Mouse (Mus musculus) liver, embryonic 14.5 days (tissue): ENCODE measurements at regions not wholly inside any gene's neighbourhood (a gene's known extent, or its start where the extent isn't known, plus 50 kb on each side); places are given as distances from the start of the nearest gene placed in this dataset.
"Not testable (repeated sequence)": the region's sequence is repeated elsewhere in the genome, so short reads cannot be mapped to it uniquely, and the experiment has no call there.

Source experiments
- ATAC-seq: fragments of 200-750 bp; cut with Nextera tagmentation; 2 replicates; pipeline ENCODE4 v1.8.0; 2017; ENCODE audit warnings: moderate number of reproducible peaks, mild to moderate bottlenecking, moderate library complexity; ENCODE audit not compliant: insufficient read depth
- DNase-seq, 3 experiments: peaks; one replicate each; pipeline ENCODE4 v3.0.0-alpha.2; 2012 to 2013; ENCODE audit warnings: low read depth in 3 of 3, low spot score in 3 of 3
- H3K27ac ChIP-seq: fragments of 300-500 bp; sonication (generic); 2 replicates; pipeline ENCODE4 v1.5.1; 2014; ENCODE audit warnings: moderate library complexity, mild to moderate bottlenecking, control low read depth, inconsistent platforms
- H3K27me3 ChIP-seq: fragments of 300-500 bp; sonication (generic); 2 replicates; pipeline ENCODE4 v1.6.1; 2014; ENCODE audit warnings: mild to moderate bottlenecking, low read length, moderate library complexity; ENCODE audit not compliant: control insufficient read depth, insufficient read depth
- H3K36me3 ChIP-seq: fragments of 300-500 bp; sonication (generic); replicated peaks from 2 replicates; pipeline ENCODE4 v1.6.1; 2014; ENCODE audit warnings: low read depth; ENCODE audit not compliant: control insufficient read depth, insufficient read depth
- H3K4me1 ChIP-seq, 2 experiments: fragments of 200-500 bp in 1 of 2; fragments of 300-500 bp in 1 of 2; sonication (generic) in 1 of 2; replicated peaks; 2 replicates each; pipeline ENCODE4 v1.6.1; 2012 to 2014; ENCODE audit warnings: antibody characterized with exemption in 1 of 2, inconsistent platforms in 1 of 2, low read length in 1 of 2; ENCODE audit not compliant: control insufficient read depth in 2 of 2, insufficient read depth in 2 of 2
- H3K4me2 ChIP-seq: fragments of 300-500 bp; sonication (generic); 2 replicates; pipeline ENCODE4 v1.6.1; 2014; ENCODE audit warnings: low read depth, mild to moderate bottlenecking, control low read depth, moderate library complexity
- H3K4me3 ChIP-seq, 2 experiments: fragments of 200-500 bp in 1 of 2; fragments of 300-500 bp in 1 of 2; sonication (generic) in 1 of 2; 2 replicates each; pipeline ENCODE4 v1.5.1; 2012 to 2014; ENCODE audit warnings: low read depth in 2 of 2, low read length in 2 of 2, mild to moderate bottlenecking in 2 of 2, control low read depth in 1 of 2, inconsistent platforms in 1 of 2, moderate library complexity in 1 of 2; ENCODE audit not compliant: insufficient read depth in 1 of 2
- H3K9ac ChIP-seq: fragments of 300-500 bp; sonication (generic); replicated peaks from 2 replicates; pipeline ENCODE4 v1.6.1; 2014; ENCODE audit warnings: mild to moderate bottlenecking, control low read depth, moderate library complexity
- H3K9me3 ChIP-seq: fragments of 300-500 bp; sonication (generic); 2 replicates; pipeline ENCODE4 v1.6.1; 2016; ENCODE audit warnings: low read length, mixed read lengths; ENCODE audit not compliant: control insufficient read depth
- CTCF ChIP-seq: IDR thresholded peaks from 2 replicates; pipeline ENCODE4 v1.5.1; 2016; ENCODE audit warnings: antibody characterized with exemption, low read depth, control low read depth
- EP300 ChIP-seq: IDR thresholded peaks from 2 replicates; pipeline ENCODE4 v1.6.1; 2016; ENCODE audit warnings: antibody characterized with exemption, low read depth
- WGBS: fragments of 180-500 bp; shearing (Covaris S2); extraction: QIAGEN DNeasy Blood & Tissue Kit; methylation state at CpG from one replicate; pipeline ENCODE4 v1.1.7; 2014; ENCODE audit not compliant: insufficient replicate concordance; 5-methylcytosine and 5-hydroxymethylcytosine counted together

- TF ChIP-seq CTCF (no peak), EP300 (no peak)
- H3K27ac ChIP-seq: no peak overlapping the region
- ATAC-seq: no peak
- no peaks in the 10 kb centered on the region for H3K27me3 ChIP-seq
- H3K4me3 ChIP-seq: no peak overlapping the region
- H3K9me3 ChIP-seq: no peaks in the 10 kb centered on the region
- no peaks in the 10 kb centered on the region for H3K4me1 ChIP-seq
- no peak overlapping the region for H3K9ac ChIP-seq
- H3K4me2 ChIP-seq: no peak overlapping the region
- no peak for DNase-seq
- H3K36me3 ChIP-seq: no peaks in the 10 kb centered on the region
- 70% methylated on average over 8 of the region's 8 CpGs for whole genome bisulfite sequencing
These were observed 787.4 kb upstream of the Pou3f3 start for GRCm38 (mm10) chr1:41908001-41908807.

GRCm38 (mm10) chr1:41908808-41909110 lies 786.8 kb upstream of the Pou3f3 start:
- H3K9ac ChIP-seq: no peak overlapping the region
- no peaks in the 10 kb centered on the region for H3K4me1 ChIP-seq
- no peak overlapping the region for H3K4me2 ChIP-seq
- no peaks in the 10 kb centered on the region for H3K36me3 ChIP-seq
- H3K27me3 ChIP-seq: no peaks in the 10 kb centered on the region
- DNase-seq: no peak
- H3K4me3 ChIP-seq: no peak overlapping the region
- 70% methylated on average over 5 of the region's 5 CpGs for WGBS
- TF ChIP-seq EP300 (no peak), CTCF (no peak)
- H3K9me3 ChIP-seq: no peaks in the 10 kb centered on the region
- no peak for ATAC-seq
- H3K27ac ChIP-seq: no peak overlapping the region

- H3K9me3 ChIP-seq: no peaks in the 10 kb centered on the region
- 51% methylated on average over 5 of the region's 5 CpGs for WGBS
- TF ChIP-seq CTCF (no peak), EP300 (no peak)
These were observed 785.8 kb upstream of the Pou3f3 start for GRCm38 (mm10) chr1:41909799-41910198.

GRCm38 (mm10) chr1:41916730-41917347 lies 778.7 kb upstream of the Pou3f3 start:
- 70% methylated on average over 4 of the region's 4 CpGs for WGBS

More at GRCm38 (mm10) chr1:41909799-41910198, 785.8 kb upstream of the Pou3f3 start:
- Histone ChIP-seq H3K27me3 (no peaks in the 10 kb centered on the region), H3K36me3 (no peaks in the 10 kb centered on the region), H3K4me3 (no peak overlapping the region), H3K9ac (no peak overlapping the region), H3K27ac (no peak overlapping the region), H3K4me1 (no peaks in the 10 kb centered on the region), H3K4me2 (no peak overlapping the region)
- ATAC-seq (no peak), DNase-seq (no peak)

GRCm38 (mm10) chr1:41917807-41918206 lies 777.8 kb upstream of the Pou3f3 start:
- WGBS: 48% methylated on average over 5 of the region's 5 CpGs
- not testable (repeated sequence) for H3K36me3 ChIP-seq, H3K9ac ChIP-seq, DNase-seq, H3K27me3 ChIP-seq, H3K9me3 ChIP-seq, H3K4me1 ChIP-seq, ATAC-seq, H3K27ac ChIP-seq, H3K4me3 ChIP-seq, H3K4me2 ChIP-seq

More at GRCm38 (mm10) chr1:41916730-41917347, 778.7 kb upstream of the Pou3f3 start:
- Histone ChIP-seq H3K27me3 (no peaks in the 10 kb centered on the region), H3K9me3 (no peaks in the 10 kb centered on the region), H3K4me2 (no peak overlapping the region), H3K4me1 (no peaks in the 10 kb centered on the region), H3K9ac (no peak overlapping the region), H3K36me3 (no peaks in the 10 kb centered on the region), H3K27ac (no peak overlapping the region), H3K4me3 (no peak overlapping the region)
- DNase-seq (no peak), ATAC-seq (no peak)
- TF ChIP-seq CTCF: no peak
- no peak for TF ChIP-seq EP300
